Mouse (Mus musculus): ENCODE measurements at regions not wholly inside any gene's neighbourhood (a gene's known extent, or its start where the extent isn't known, plus 50 kb on each side); places are given as distances from the start of the nearest gene placed in this dataset.

DNA sequence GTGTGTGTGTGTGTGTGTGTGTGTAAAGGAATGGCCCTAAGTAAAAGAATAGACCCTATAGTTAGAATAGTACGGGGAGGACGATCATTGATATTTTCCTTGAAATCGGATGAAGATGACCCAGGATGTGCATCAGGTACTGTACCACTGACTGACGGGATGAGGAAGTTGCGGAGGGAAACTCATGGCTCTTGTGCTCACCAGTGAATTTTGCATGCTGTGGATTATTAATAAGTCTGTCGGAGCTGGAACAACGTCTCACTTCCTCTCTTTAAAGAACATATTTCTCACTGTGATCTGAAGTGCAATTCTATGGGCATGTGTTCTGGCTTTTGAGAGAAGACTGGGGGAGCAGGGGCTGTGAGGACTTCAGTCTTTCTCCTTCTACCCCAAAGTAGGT, 218.8 kb upstream of the Tbc1d5 start:
- H3K4me3 ChIP-seq (ENCODE audit: inconsistent target): no peak overlapping the region
- H3K36me3 ChIP-seq (ENCODE audit: inconsistent target): no peaks in the 10 kb centered on the region
- no peak overlapping the region for H3K27ac ChIP-seq
- 1% methylated on average over 7 of the region's 7 CpGs for WGBS (ENCODE audit: missing documents)
- H3K79me2 ChIP-seq (ENCODE audit: inconsistent target): no peaks in the 10 kb centered on the region

DNA sequence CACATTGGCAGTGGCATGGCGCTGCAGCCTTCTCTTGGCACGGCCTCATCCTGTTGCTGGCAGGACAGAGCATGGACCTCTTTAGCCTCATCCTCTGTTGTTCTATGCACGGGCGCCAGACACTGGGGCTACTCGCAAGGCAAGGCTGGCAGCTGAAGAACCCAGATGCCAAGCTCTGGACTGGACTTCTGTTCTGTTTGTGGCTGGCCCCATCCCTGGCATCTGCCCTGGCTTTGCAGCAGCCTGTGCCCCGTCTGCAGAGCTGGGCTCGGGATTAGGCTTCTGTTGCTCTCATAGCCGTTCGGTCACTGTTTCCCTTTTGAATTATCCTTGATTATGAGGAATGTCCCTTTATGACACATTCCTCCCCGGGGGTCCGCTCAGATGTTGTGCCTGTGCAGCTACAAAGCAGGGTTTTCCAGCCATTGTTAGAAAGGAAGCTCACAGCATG, 214.6 kb upstream of the Tbc1d5 start:
- WGBS (ENCODE audit: missing documents): 93% methylated on average over 11 of the region's 11 CpGs

DNA sequence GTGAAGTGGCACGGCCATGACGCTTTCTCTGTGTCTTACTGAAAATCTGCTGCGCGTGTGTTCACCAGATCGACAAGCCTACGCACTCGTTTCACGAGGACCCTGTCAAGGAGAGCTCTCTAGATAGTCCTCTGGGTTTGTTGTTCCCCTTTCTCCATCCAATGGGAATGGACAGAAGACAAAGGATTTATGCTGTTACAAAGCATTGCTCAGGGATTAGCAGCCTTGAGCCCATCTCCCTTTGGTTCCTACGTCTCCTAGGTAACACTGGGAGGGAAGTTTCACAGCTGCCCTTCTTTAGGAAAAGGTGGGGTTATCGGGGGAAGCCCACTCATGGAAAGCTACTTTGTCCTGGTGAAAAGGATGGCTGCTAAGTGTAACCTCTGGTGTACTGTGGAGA, 212.7 kb upstream of the Tbc1d5 start:
- Histone ChIP-seq H3K4me3 (ENCODE audit: inconsistent target) (no peak overlapping the region), H3K79me2 (ENCODE audit: inconsistent target) (no peaks in the 10 kb centered on the region), H3K36me3 (ENCODE audit: inconsistent target) (no peaks in the 10 kb centered on the region), H3K27ac (no peak overlapping the region)
- 94% methylated on average over 10 of the region's 10 CpGs for WGBS (ENCODE audit: missing documents)

More for the DNA sequence above, 214.6 kb upstream of the Tbc1d5 start:
- H3K79me2 ChIP-seq (ENCODE audit: inconsistent target): no peaks in the 10 kb centered on the region
- no peaks in the 10 kb centered on the region for H3K36me3 ChIP-seq (ENCODE audit: inconsistent target)
- no peak overlapping the region for H3K27ac ChIP-seq
- no peak overlapping the region for H3K4me3 ChIP-seq (ENCODE audit: inconsistent target)

DNA sequence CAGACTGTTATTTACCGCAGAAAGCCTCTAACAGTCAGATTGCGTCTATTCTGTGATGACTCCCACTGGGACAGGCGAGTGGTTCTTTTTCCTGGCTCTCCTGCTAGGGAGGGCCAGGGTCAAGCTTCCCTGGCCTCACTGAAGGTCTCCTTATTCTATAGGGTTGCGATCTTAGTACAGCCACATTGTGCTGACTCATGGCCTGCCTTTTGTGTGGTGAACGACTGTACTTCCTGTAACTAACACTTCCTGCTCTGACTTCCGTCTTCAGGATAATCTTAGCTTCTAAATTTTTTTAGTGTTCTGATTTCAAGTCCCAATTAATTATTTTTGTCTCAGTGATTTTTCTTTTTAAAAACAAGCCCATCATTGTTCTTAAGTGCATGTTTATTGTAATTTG, 203.4 kb upstream of the Tbc1d5 start:
- Histone ChIP-seq H3K27ac (peak overlapping the region; percentile 27; the same call in 1 of the 2 replicates), H3K36me3 (ENCODE audit: inconsistent target) (no peaks in the 10 kb centered on the region), H3K4me3 (ENCODE audit: inconsistent target) (no peak overlapping the region), H3K79me2 (ENCODE audit: inconsistent target) (no peaks in the 10 kb centered on the region)
- WGBS (ENCODE audit: missing documents): 51% methylated on average over 6 of the region's 6 CpGs

GRCm38 (mm10) chr17:51371937-51372479, 192.9 kb upstream of the Tbc1d5 start:
- no peak overlapping the region for H3K27ac ChIP-seq
- 95% methylated on average over 7 of the region's 7 CpGs for WGBS (ENCODE audit: missing documents)
- no peak overlapping the region for H3K4me3 ChIP-seq (ENCODE audit: inconsistent target)
- H3K79me2 ChIP-seq (ENCODE audit: inconsistent target): no peaks in the 10 kb centered on the region
- no peaks in the 10 kb centered on the region for H3K36me3 ChIP-seq (ENCODE audit: inconsistent target)

GRCm38 (mm10) chr17:51370990-51371389, 191.8 kb upstream of the Tbc1d5 start:
- WGBS (ENCODE audit: missing documents): 90% methylated on average over 7 of the region's 7 CpGs
- no peak overlapping the region for H3K27ac ChIP-seq
- no peaks in the 10 kb centered on the region for H3K79me2 ChIP-seq (ENCODE audit: inconsistent target)
- no peaks in the 10 kb centered on the region for H3K36me3 ChIP-seq (ENCODE audit: inconsistent target)
- no peak overlapping the region for H3K4me3 ChIP-seq (ENCODE audit: inconsistent target)

GRCm38 (mm10) chr17:51370085-51370484, 190.9 kb upstream of the Tbc1d5 start:
- no peaks in the 10 kb centered on the region for H3K79me2 ChIP-seq (ENCODE audit: inconsistent target)
- H3K36me3 ChIP-seq (ENCODE audit: inconsistent target): no peaks in the 10 kb centered on the region
- WGBS (ENCODE audit: missing documents): 97% methylated on average over 8 of the region's 9 CpGs
- H3K4me3 ChIP-seq (ENCODE audit: inconsistent target): no peak overlapping the region
- H3K27ac ChIP-seq: no peak overlapping the region

- no peak overlapping the region for H3K27ac ChIP-seq
- H3K79me2 ChIP-seq (ENCODE audit: inconsistent target): no peaks in the 10 kb centered on the region
- H3K36me3 ChIP-seq (ENCODE audit: inconsistent target): no peaks in the 10 kb centered on the region
- no peak overlapping the region for H3K4me3 ChIP-seq (ENCODE audit: inconsistent target)
- WGBS (ENCODE audit: missing documents): 92% methylated on average over 7 of the region's 7 CpGs
Measured at GRCm38 (mm10) chr17:51362801-51363200, 183.6 kb upstream of the Tbc1d5 start.

- Histone ChIP-seq H3K27ac (no peak overlapping the region), H3K36me3 (ENCODE audit: inconsistent target) (no peaks in the 10 kb centered on the region), H3K79me2 (ENCODE audit: inconsistent target) (no peaks in the 10 kb centered on the region), H3K4me3 (ENCODE audit: inconsistent target) (no peak overlapping the region)
- 96% methylated on average over 12 of the region's 12 CpGs for WGBS (ENCODE audit: missing documents)
Measured at GRCm38 (mm10) chr17:51362271-51362670, 183.1 kb upstream of the Tbc1d5 start.

- H3K79me2 ChIP-seq (ENCODE audit: inconsistent target): no peaks in the 10 kb centered on the region
- no peaks in the 10 kb centered on the region for H3K36me3 ChIP-seq (ENCODE audit: inconsistent target)
- WGBS (ENCODE audit: missing documents): 78% methylated on average over 4 of the region's 4 CpGs
- H3K4me3 ChIP-seq (ENCODE audit: inconsistent target): no peak overlapping the region
- no peak overlapping the region for H3K27ac ChIP-seq
Measured at GRCm38 (mm10) chr17:51358362-51358739, 179.2 kb upstream of the Tbc1d5 start.

DNA sequence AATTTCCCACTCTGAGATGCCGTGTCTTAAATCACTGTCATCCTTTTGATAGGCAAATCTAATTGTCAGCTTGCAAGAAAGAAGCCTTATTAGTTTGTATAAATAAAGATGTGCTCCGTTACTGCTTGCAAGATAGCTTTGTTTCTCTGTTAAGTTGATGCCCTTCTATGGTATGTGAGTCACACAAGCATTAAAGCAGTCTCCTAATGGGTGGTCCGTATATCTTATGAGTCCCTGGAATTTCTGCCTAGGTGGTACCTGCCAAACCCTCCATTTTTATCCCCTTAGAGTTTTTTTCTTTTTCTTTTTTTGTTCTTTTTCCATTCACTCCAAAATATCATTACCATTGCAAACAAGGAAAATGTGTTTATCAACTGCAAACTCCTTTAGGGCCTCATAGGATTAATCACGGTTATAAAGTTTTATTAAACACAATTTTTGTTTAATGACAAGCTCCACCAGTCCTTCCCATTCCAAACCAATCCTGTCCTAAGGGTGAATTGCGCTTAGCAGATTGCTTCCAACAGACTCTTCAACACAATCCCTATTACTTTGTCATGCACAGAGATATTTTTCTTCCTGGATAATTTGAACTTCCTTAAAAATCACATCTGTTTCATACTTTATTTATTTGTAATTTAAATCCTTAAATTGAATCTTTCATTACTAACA, 178.7 kb upstream of the Tbc1d5 start:
- Histone ChIP-seq H3K79me2 (ENCODE audit: inconsistent target) (no peaks in the 10 kb centered on the region), H3K36me3 (ENCODE audit: inconsistent target) (no peaks in the 10 kb centered on the region), H3K4me3 (ENCODE audit: inconsistent target) (no peak overlapping the region), H3K27ac (no peak overlapping the region)
- WGBS (ENCODE audit: missing documents): 99% methylated on average over 5 of the region's 5 CpGs

GRCm38 (mm10) chr17:51356447-51356846, 177.3 kb upstream of the Tbc1d5 start:
- no peaks in the 10 kb centered on the region for H3K36me3 ChIP-seq (ENCODE audit: inconsistent target)
- no peaks in the 10 kb centered on the region for H3K79me2 ChIP-seq (ENCODE audit: inconsistent target)
- no peak overlapping the region for H3K27ac ChIP-seq
- H3K4me3 ChIP-seq (ENCODE audit: inconsistent target): no peak overlapping the region
- 97% methylated on average over 8 of the region's 8 CpGs for WGBS (ENCODE audit: missing documents)

- Histone ChIP-seq H3K4me3 (ENCODE audit: inconsistent target) (no peak overlapping the region), H3K36me3 (ENCODE audit: inconsistent target) (no peaks in the 10 kb centered on the region), H3K79me2 (ENCODE audit: inconsistent target) (no peaks in the 10 kb centered on the region), H3K27ac (no peak overlapping the region)
- 78% methylated on average over 7 of the region's 7 CpGs for WGBS (ENCODE audit: missing documents)
Measured at GRCm38 (mm10) chr17:51321868-51322267, 142.7 kb upstream of the Tbc1d5 start.

DNA sequence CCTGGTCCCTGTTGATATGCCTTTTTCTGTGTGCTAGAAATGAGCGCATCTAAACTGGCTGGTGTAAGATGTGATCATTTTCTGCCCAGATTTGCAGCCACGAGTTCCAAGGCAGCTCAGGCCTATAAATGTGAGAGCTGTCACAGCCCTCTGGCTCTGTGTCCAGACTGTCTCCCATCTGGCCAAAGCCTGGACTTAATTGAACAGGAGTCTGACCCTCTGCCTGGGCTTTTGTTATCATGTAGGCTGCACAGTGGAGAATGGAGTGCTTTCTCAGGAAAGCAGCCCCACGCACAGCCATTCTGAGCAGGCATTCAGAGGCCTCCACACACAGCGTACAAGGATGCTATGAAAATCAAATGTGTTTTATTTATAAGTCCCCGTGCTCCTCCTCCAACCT, 141.9 kb upstream of the Tbc1d5 start:
- Histone ChIP-seq H3K36me3 (ENCODE audit: inconsistent target) (no peaks in the 10 kb centered on the region), H3K27ac (no peak overlapping the region), H3K4me3 (ENCODE audit: inconsistent target) (no peak overlapping the region), H3K79me2 (ENCODE audit: inconsistent target) (no peaks in the 10 kb centered on the region)
- 96% methylated on average over 5 of the region's 5 CpGs for WGBS (ENCODE audit: missing documents)

GRCm38 (mm10) chr17:51304964-51305363, 125.8 kb upstream of the Tbc1d5 start:
- no peak overlapping the region for H3K27ac ChIP-seq
- H3K4me3 ChIP-seq (ENCODE audit: inconsistent target): no peak overlapping the region
- no peaks in the 10 kb centered on the region for H3K79me2 ChIP-seq (ENCODE audit: inconsistent target)
- WGBS (ENCODE audit: missing documents): 94% methylated on average over 14 of the region's 14 CpGs
- no peaks in the 10 kb centered on the region for H3K36me3 ChIP-seq (ENCODE audit: inconsistent target)

DNA sequence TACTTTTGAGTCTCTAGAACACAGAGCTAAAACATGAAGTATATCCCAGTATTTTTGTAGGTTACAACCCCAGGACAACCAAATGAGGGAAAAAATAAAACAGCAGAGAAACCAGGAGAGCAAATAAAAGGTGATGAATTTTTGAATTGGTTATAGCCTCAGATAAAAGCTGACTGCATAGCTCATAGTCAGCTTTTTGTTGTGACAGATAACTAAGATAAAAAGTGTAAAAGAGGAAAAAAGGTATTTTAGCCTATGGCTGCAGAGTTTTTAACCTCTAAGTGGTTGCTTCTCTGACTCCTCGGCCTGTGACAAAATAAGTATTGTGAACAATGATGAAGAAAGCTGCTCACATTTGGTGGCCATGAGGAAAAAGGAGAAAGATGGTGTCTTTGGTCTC, 111.6 kb upstream of the Tbc1d5 start:
- Histone ChIP-seq H3K79me2 (ENCODE audit: inconsistent target) (no peaks in the 10 kb centered on the region), H3K36me3 (ENCODE audit: inconsistent target) (no peaks in the 10 kb centered on the region), H3K4me3 (ENCODE audit: inconsistent target) (no peak overlapping the region), H3K27ac (no peak overlapping the region)
- 95% methylated on average over 1 of the region's 1 CpGs for WGBS (ENCODE audit: missing documents)

All from macrophage (primary cell).